Mouse (Mus musculus): ENCODE measurements at regions not wholly inside any gene's neighbourhood (a gene's known extent, or its start where the extent isn't known, plus 50 kb on each side); places are given as distances from the start of the nearest gene placed in this dataset.
A peak's percentile ranks its signal among the peaks of the same experiment; 100 is the strongest.

- TF ChIP-seq MAZ (IDR thresholded peaks at IDR 0.05; ENCODE audit: low read depth, low read length), result no peak
- peak; percentile 9; the same call in 1 of the 2 replicates for TF ChIP-seq IRF4 (IDR thresholded peaks at IDR 0.05; ENCODE audit: low read depth, low read length)
- no peak for TF ChIP-seq MAX (IDR thresholded peaks at IDR 0.05; ENCODE audit: low read length)
- TF ChIP-seq BHLHE40 (IDR thresholded peaks at IDR 0.05; ENCODE audit: low read depth, low read length), result peak; percentile 71
- no peak for TF ChIP-seq ZKSCAN1 (IDR thresholded peaks at IDR 0.05; ENCODE audit: borderline replicate concordance, low read depth, low read length)
- no peak for TF ChIP-seq KAT2A (IDR thresholded peaks at IDR 0.05; ENCODE audit: insufficient replicate concordance, low read length)
- no peak for TF ChIP-seq ZC3H11A (IDR thresholded peaks at IDR 0.05; ENCODE audit: low read depth, low read length)
- TF ChIP-seq MAFK (IDR thresholded peaks at IDR 0.05; ENCODE audit: insufficient replicate concordance, low read length), result no peak
- TF ChIP-seq PAX5 (IDR thresholded peaks at IDR 0.05; ENCODE audit: low read length), result no peak
- TF ChIP-seq TCF12 (IDR thresholded peaks at IDR 0.05; ENCODE audit: low read depth, low read length), result peak; percentile 57; the same call in 1 of the 2 replicates
- TF ChIP-seq USF2 (conservative IDR thresholded peaks at IDR 0.05; ENCODE audit: low read depth, low read length), result no peak
- TF ChIP-seq ELF1 (IDR thresholded peaks at IDR 0.05; ENCODE audit: low read depth, low read length), result no peak
Observed at GRCm38 (mm10) chr14:48804098-48804497, 130.5 kb upstream of the Otx2 start (continued).

GRCm38 (mm10) chr14:48801283-48801682, 127.7 kb upstream of the Otx2 start:
- TF ChIP-seq POLR2AphosphoS2 (IDR thresholded peaks at IDR 0.05; ENCODE audit: low read depth, low read length) (no peak), ELF1 (IDR thresholded peaks at IDR 0.05; ENCODE audit: low read depth, low read length) (no peak), SMC3 (IDR thresholded peaks at IDR 0.05; ENCODE audit: low read depth, low read length) (no peak), RCOR1 (conservative IDR thresholded peaks at IDR 0.05; ENCODE audit: low read depth, low read length) (no peak), RAD21 (IDR thresholded peaks at IDR 0.05; ENCODE audit: low read depth, low read length) (no peak)
- no peaks in the 10 kb centered on the region for H3K36me3 ChIP-seq (replicated peaks in 1 of 2; ENCODE audit: control insufficient read depth in 1 of 2, insufficient read depth in 1 of 2, low read length in 1 of 2)
- H3K9ac ChIP-seq (ENCODE audit: insufficient read depth, low read depth), result no peak overlapping the region
- no peaks in the 10 kb centered on the region for H3K79me2 ChIP-seq (replicated peaks; ENCODE audit: control insufficient read depth, extremely low read depth, insufficient read depth, poor library complexity, severe bottlenecking)
- H3K9me3 ChIP-seq (replicated peaks; ENCODE audit: low read length), result no peaks in the 10 kb centered on the region
- no peaks in the 10 kb centered on the region for H3K27me3 ChIP-seq (replicated peaks)
- dilution Hi-C loops (cut with MboI; ENCODE audit: extremely low pct_ligation_motif_present, extremely low pct_unique_long_range_greater_than_20kb, low sequenced_read_pairs), result no loop called here
- DNase-seq (ENCODE audit: extremely low read depth), result no peak
- peaks cover 2 to 23% of the 10 kb centered on the region in 2 experiments; a peak in 3 of 4 replicates for H3K4me1 ChIP-seq (ENCODE audit: control insufficient read depth in 1 of 2, insufficient read depth in 2 of 2)
- no peak overlapping the region for H3K27ac ChIP-seq (ENCODE audit: insufficient read depth, low read depth)
- in situ Hi-C loops (cut with MboI; ENCODE audit: low pct_ligation_motif_present, low pct_unique_long_range_greater_than_20kb, low sequenced_read_pairs), result no loop called here
- no peak overlapping the region for H3K4me2 ChIP-seq (ENCODE audit: insufficient read depth, low read depth, poor library complexity, severe bottlenecking)
- H3K4me3 ChIP-seq (replicated peaks in 1 of 3; ENCODE audit: low read depth in 2 of 3, low read length in 2 of 3, poor library complexity in 1 of 3), result no peak overlapping the region

GRCm38 (mm10) chr14:48800857-48801256, 127.2 kb upstream of the Otx2 start:
- H3K4me2 ChIP-seq (ENCODE audit: insufficient read depth, low read depth, poor library complexity, severe bottlenecking), result no peak overlapping the region
- dilution Hi-C loops (cut with MboI; ENCODE audit: extremely low pct_ligation_motif_present, extremely low pct_unique_long_range_greater_than_20kb, low sequenced_read_pairs), result no loop called here
- no peak overlapping the region for H3K27ac ChIP-seq (ENCODE audit: insufficient read depth, low read depth)

More at GRCm38 (mm10) chr14:48800857-48801256, 127.2 kb upstream of the Otx2 start:
- Histone ChIP-seq H3K36me3 (replicated peaks in 1 of 2; ENCODE audit: control insufficient read depth in 1 of 2, insufficient read depth in 1 of 2, low read length in 1 of 2) (no peaks in the 10 kb centered on the region), H3K4me3 (replicated peaks in 1 of 3; ENCODE audit: low read depth in 2 of 3, low read length in 2 of 3, poor library complexity in 1 of 3) (no peak overlapping the region), H3K9me3 (replicated peaks; ENCODE audit: low read length) (no peaks in the 10 kb centered on the region), H3K4me1 (ENCODE audit: control insufficient read depth in 1 of 2, insufficient read depth in 2 of 2) (peaks cover 2 to 26% of the 10 kb centered on the region in 2 experiments; a peak in 3 of 4 replicates), H3K9ac (ENCODE audit: insufficient read depth, low read depth) (no peak overlapping the region), H3K27me3 (replicated peaks) (no peaks in the 10 kb centered on the region), H3K79me2 (replicated peaks; ENCODE audit: control insufficient read depth, extremely low read depth, insufficient read depth, poor library complexity, severe bottlenecking) (no peaks in the 10 kb centered on the region)
- TF ChIP-seq MAFK (IDR thresholded peaks at IDR 0.05; ENCODE audit: insufficient replicate concordance, low read length), result no peak
- TF ChIP-seq SMC3 (IDR thresholded peaks at IDR 0.05; ENCODE audit: low read depth, low read length), result no peak
- no peak for TF ChIP-seq RCOR1 (conservative IDR thresholded peaks at IDR 0.05; ENCODE audit: low read depth, low read length)
- DNase-seq (ENCODE audit: extremely low read depth), result no peak
- in situ Hi-C loops (cut with MboI; ENCODE audit: low pct_ligation_motif_present, low pct_unique_long_range_greater_than_20kb, low sequenced_read_pairs), result no loop called here
